Mouse (Mus musculus) ES-E14 (cell line): ENCODE measurements at regions not wholly inside any gene's neighbourhood (a gene's known extent, or its start where the extent isn't known, plus 50 kb on each side); places are given as distances from the start of the nearest gene placed in this dataset.

Experiments used
- CHD2 ChIP-seq: IDR thresholded peaks from 2 replicates; pipeline ENCODE4 v1.6.1; 2014; ENCODE audit warnings: mild to moderate bottlenecking, low read depth, low read length, inconsistent platforms
- HCFC1 ChIP-seq: IDR thresholded peaks from 2 replicates; pipeline ENCODE4 v1.6.1; 2012; ENCODE audit warnings: low read length, inconsistent platforms, borderline replicate concordance; ENCODE audit not compliant: insufficient read depth
- ZC3H11A ChIP-seq: IDR thresholded peaks from 2 replicates; pipeline ENCODE4 v1.6.1; 2012; ENCODE audit warnings: low read depth, mild to moderate bottlenecking, inconsistent platforms, low read length, borderline replicate concordance

- TF ChIP-seq ZC3H11A = no peak
- TF ChIP-seq CHD2 = no peak
- TF ChIP-seq HCFC1 = no peak
These were observed 487.4 kb upstream of the Vrk2 start for GRCm38 (mm10) chr11:27081188-27081587.
